ENCODE assay signal across 17 mouse cellular contexts in the genomic region with DNA sequence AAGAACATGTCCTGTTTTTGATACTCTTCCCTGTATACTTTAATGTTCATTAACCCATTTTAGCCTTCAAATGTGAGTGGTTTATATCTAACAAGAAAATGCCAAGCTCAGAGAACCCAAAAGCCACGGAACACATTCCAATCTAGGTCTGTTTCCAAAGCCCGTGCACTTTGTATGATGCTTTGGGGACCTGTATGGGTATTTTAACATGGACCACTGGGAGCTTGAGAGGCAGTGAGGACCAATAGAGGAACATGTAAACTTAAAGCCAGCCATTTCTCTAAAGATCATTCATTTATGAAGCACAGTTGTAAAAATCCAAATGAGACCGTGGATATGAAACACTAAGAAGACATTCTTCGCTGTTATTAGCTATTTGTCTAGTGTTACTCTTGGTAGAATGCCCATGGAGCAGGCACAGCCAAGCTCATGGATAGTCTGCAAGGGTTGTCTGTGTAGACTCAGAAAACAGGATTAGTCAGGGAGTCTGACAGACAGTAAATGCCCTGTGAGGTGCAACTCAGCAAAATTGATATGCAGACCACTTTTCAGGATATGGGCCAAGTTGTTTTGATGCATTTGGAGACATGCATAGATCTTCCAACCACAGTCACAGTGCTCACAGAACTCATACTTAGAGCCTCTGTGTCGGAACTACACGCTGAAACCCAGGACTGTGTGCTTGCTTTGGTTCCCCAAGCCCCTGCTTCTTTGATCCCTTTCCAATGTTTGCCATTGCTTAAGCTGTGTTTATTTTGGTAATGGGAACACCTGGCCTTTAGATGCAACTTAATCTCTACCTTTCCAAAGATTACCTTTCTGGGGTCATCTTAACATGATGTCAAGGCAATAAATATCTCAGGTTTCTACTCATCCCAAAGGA.
"Had no signal": no experiment of that assay in that cellular context is flagged by ENCODE, and none has a peak within 500 bp of the region (broad histone marks: within the 10 kb centered on the region; RNA-seq: fewer than 3 reads in every experiment).

No protein-coding gene starts in this region.

- H3K27ac ChIP-seq: kidney, postnatal 0 days; layer of hippocampus, adult 2 months; liver, embryonic 13.5 days; midbrain, embryonic 12.5 days; neural tube, embryonic 13.5 days; stomach, embryonic 15.5 days had no signal

- H3K4me3 ChIP-seq: layer of hippocampus, adult 2 months; liver, embryonic 13.5 days; midbrain, embryonic 12.5 days; neural tube, embryonic 13.5 days; stomach, embryonic 15.5 days had no signal

- H3K9ac ChIP-seq: liver, embryonic 13.5 days; lung, embryonic 14.5 days; midbrain, embryonic 12.5 days; neural tube, embryonic 13.5 days; stomach, embryonic 15.5 days had no signal

- DNase-seq: kidney, adult 11 months; kidney, adult 9 months; kidney, postnatal 4 days; left cerebral cortex, postnatal 4 days; liver, embryonic 13.5 days; lung, embryonic 14.5 days; lung, postnatal 14 days; retina, postnatal 1 day; right cerebral cortex, postnatal 14 days; thymus, adult 2 months; thymus, postnatal 25 days had no signal

- H3K4me2 ChIP-seq: liver, embryonic 13.5 days; lung, embryonic 14.5 days; midbrain, embryonic 12.5 days; neural tube, embryonic 13.5 days; stomach, embryonic 15.5 days had no signal

- H3K4me1 ChIP-seq: midbrain, embryonic 12.5 days had no signal

- H3K9me3 ChIP-seq: liver, embryonic 13.5 days; midbrain, embryonic 12.5 days; neural tube, embryonic 13.5 days; stomach, embryonic 15.5 days had no signal

- H3K36me3 ChIP-seq: liver, embryonic 13.5 days; midbrain, embryonic 12.5 days; neural tube, embryonic 13.5 days; stomach, embryonic 15.5 days had no signal

- ATAC-seq: midbrain, embryonic 16.5 days had no signal

- H3K27me3 ChIP-seq: liver, embryonic 13.5 days; midbrain, embryonic 12.5 days; neural tube, embryonic 13.5 days; stomach, embryonic 15.5 days had no signal
